Mouse (Mus musculus): ENCODE measurements around the gene Amz2.

Gene Amz2

GRCm38 (mm10) chr11:109494890-109495770 lies 69.4 kb downstream of the Amz2 start:
- no peak for DNase-seq (ENCODE audit: low read depth, low spot score)

- DNase-seq (ENCODE audit: low read depth, low spot score), result no peak
Measured at GRCm38 (mm10) chr11:109495771-109496474, 70.2 kb downstream of the Amz2 start.

- no peak for DNase-seq (ENCODE audit: low read depth, low spot score)
Measured at GRCm38 (mm10) chr11:109496475-109496993, 70.8 kb downstream of the Amz2 start.

DNA sequence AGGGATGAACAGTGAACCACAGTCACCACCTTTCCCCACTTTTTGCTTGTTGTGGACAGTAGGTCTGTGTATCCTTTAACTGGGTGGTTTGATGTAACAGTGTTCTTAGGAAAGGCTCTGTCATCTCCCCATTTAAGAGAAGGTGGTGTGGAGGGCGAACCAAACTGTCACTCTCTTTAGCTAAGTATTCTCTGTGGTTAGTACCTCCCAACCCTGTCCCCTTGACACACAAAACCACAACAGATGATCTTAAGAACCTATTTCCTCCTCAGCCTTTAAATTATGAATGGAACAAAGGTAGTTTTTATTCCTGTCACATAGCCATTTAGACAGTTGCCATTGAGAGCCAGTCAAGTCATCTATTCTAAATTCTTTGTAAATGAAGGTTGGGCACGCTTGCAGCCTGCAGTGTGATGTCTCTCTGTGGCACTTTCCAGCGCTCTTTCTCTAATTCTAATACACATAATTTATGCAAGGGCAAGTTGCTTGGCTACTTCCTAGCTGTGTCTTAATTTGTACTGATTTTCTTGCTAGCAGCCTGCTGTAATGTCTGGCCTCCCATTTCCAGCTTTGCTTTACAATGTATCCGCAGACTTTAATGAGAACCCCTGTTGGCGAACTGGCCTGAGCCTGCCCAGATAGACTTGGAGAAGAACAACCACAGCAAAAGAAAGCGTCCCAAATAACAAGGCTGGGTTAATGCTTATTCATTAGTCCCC lies 71.4 kb downstream of the Amz2 start:
- DNase-seq (ENCODE audit: low read depth, low spot score), result no peak

DNA sequence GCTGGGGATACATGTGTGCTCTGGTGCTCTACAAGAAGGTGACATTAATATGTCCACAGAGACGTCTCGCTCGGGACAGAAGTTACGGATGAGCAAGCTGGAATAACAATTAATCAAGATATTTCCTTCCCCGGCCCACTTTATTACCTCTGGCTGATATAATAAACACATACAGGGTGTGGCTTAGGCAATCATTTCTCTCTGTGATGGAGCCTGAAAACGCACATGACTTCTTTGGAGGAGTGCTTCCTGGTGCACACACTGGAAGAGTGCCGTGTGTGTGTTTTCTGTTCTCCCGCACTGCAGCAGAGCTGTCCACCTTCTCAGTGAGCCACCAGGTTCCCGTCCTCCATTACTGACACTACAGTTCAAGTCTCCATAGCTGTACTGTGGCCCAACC lies 72.2 kb downstream of the Amz2 start:
- no peak for DNase-seq (ENCODE audit: low read depth, low spot score)

GRCm38 (mm10) chr11:109500206-109500605 lies 74.5 kb downstream of the Amz2 start:
- DNase-seq (ENCODE audit: low read depth, low spot score), result no peak
